Mouse (Mus musculus) telencephalon, adult 2 months (tissue): ENCODE measurements at regions not wholly inside any gene's neighbourhood (a gene's known extent, or its start where the extent isn't known, plus 50 kb on each side); places are given as distances from the start of the nearest gene placed in this dataset.

Experiments used
- DNase-seq: peaks from one replicate; pipeline ENCODE4 v3.0.0-alpha.2; 2011; ENCODE audit warnings: low read depth, low spot score

DNA sequence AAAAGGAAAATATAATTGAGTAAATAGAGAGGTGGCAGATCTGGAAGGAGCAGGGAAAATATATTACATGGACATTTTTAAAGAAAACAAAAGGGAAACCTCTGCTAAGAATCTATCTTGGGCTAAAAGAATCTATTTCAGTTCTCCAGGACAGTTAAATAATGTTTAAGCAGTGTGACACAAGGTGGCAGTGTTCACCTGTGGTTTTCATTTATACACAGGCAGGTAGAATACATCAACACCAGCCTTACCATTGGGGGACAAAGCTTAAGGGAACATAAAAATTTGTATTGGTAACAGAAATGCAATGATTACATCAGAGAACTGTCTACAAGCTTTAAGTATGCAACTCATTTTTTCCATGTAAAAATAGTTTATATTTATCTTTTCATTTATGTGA lies 78.2 kb upstream of the Cldn34d start:
- peak; percentile 19 for DNase-seq
